Mouse (Mus musculus) brain, embryonic 18.5 days (tissue): ENCODE data around the gene Nol12.

ENCODE experiments used
- DNase-seq: peaks from one replicate; pipeline ENCODE4 v3.0.0-alpha.2; 2012; ENCODE audit warnings: low read depth, low spot score

Gene Nol12

DNA sequence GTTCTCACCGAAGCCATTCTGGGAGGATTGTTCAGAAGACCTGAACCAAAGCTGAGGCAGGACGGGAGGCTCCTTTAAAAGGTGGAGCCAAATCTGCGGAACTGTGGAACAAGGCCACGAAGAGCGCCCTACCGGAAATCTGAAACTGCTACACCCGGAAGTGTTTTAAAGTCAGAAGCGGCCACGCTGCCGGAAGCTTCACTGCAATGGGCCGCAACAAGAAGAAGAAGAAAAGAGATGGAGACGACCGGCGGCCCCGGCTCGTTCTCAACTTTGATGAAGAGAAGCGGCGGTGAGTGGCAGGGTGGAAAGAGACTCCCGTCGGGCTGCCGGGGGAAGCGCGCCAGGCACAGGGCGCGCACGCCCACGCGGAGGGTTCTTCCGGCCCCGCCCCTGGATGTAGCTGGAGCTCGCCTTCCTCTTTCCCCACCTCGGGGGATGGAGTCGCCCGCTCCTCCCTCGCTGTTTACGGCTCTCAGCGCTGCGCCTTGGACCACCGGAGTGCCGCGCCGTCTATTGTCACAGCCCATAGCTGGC, at the start of gene Nol12:
Gene Nol12, plus strand, starts transcription at position 150 of the 537 bp plus-strand sequence.
- DNase-seq, result peak; percentile 83

DNA sequence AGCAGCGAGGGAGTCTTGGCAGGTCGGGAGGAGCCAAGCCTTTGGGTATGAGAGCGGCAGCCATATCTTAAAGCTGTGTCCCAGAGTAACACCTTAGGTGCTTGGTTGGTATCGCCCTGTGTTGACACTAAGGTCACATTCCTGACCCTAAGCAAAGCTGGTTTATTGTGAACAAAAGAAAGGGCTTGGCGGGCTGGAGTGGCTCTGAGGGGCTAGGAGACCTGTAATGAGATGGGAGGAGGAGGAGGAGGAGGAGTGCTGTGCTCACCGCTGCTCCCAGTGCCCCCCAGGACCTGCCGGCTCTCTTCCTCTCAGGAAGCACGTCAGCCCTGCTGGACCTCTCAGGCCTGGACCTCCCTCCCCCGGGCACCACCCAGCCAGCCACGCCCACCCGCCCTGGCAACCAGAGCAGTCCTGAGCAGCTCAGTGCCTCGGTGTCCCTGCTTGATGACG, 45.3 kb upstream of the Nol12 start:
- no peak for DNase-seq

DNA sequence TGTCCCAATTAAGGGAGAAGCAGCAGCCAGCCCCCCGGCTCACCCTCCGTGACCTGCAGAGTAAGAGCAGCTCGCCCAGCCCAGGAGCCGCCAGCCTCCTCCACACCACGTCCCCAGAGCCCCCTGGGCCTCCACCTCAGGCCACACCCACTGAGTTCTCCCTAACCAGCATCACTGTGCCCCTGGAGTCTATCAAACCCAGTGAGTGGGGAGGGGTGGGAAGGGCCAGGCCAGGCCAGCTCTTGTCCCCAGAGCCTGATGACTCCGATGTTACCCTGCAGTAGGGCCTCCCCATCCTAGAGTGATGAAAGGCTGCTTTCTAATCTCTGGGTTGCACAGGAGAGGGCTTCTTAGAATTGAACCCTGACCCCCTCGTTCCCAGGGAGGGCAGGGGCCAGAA, 42.3 kb upstream of the Nol12 start:
- DNase-seq, result no peak

DNA sequence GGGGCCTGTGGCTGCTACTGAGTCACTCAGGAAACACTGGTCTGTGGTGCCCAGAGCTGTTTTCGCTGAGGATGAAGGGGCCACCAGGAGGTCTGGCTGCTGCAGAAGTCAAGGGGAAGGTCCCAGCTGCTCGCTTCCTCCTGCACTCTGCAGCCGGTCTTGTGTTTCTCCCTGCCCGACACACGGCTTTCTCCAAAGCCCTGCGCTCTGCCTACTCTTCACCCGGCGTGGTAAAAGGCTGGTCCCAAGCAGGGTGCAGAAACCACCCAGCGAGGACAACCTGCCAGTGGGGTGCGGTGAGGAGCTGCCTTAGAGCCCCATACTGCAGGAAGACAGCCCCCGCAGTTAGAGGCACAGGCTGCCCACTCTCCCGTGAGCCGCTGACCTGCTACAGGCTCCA, 40.0 kb upstream of the Nol12 start:
- DNase-seq, result no peak

DNA sequence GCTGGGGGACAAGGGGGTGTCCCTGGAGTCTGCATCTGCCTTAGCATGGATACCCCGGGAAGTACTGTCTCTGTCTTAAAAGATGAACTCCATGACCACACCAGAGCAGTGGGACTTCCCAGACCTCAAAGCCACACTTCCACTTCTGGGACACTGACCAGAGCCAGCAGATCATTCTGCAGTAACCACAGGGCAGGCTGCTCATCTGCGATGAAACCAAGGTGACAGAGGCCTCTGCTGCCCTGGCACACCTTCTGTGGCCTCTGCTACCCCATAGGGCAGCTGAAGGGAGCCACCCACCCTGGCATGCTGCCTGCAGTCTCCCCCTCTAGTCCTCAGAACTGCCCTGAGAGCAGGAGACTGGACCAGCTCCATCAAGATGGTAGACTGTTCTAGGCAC, 39.0 kb upstream of the Nol12 start:
- DNase-seq, result no peak

DNA sequence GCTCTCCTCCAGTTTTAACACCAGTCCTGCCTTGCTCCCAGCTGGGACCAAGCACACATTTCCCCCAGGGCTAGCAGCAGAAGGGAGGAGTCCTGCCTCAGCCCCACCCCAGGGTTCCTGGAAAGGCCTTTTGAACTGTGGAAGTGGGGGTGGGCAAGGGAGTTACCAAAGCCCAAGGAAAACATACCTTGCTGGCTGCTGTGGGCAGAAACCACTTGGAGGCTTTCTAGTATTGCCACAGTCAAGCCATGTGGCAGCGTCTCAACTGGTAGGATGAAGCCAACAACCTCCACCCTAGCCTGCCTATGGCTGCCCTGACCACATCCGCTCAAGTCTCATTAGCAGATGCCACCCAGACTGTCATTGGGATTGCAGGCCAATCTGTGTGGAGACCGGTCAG, 38.6 kb upstream of the Nol12 start:
- DNase-seq, result no peak

DNA sequence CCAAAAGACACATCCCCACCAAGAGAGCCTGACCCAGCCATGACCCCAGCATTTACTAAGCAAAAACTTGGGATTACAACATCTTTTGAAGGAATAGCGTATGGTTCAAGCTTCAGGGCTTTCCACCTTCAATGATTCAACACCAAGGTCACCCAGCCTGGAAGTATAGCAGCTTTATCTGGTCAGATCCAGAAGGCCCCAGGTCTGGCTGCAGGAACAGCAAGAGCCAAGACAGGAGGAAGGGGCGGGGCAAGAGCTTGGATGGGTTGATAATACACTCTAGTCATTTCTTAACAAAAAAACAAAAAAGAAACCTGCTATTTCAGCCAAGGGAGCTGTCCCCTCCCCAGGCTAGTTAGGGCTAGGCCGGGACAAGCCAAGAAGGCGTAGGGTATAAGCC, 37.2 kb upstream of the Nol12 start:
- no peak for DNase-seq

DNA sequence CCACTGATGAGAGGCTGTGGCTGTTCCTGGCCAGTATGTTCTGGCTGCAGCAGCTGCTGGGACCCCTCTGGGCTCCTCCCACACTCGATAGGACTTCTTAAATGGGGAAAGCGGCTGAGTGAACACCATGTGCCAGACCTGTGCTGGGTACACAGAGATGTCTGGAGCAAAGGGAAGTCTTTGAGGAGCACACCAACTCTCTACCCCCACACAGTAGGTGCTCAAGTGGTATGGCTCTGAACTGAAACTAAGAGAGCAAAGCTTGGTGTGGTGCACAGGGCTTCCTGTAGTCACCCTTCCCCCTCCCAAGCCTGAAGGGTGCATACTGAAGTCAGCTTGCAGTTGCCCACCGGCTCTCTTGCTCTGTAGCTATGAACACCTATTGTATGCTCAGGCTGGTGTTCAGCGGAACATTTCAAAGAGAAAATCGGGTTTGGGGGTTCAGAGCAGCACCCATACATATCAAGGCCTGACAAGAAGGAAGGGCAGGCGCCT, 36.2 kb upstream of the Nol12 start:
- DNase-seq, result no peak

DNA sequence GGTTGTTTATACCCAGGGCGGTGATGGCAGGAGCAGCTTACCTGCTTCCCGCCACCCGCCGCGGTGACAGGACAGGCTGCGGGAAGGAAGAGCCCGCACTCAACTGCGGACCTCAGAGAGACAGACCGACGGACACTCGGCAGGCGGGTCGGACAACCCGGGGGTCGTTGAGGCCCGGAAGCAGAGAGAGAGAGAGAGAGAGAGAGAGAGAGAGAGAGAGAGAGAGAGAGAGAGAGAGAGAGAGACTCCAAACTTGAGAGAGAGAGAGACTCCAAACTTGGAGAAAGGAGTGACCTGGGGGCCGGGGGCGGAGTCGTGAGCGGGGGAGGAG, 35.4 kb upstream of the Nol12 start, which contains the start of gene Gm49510:
Gene Gm49510, plus strand, starts transcription at position 259 of the 331 bp plus-strand sequence.
- no peak for DNase-seq

DNA sequence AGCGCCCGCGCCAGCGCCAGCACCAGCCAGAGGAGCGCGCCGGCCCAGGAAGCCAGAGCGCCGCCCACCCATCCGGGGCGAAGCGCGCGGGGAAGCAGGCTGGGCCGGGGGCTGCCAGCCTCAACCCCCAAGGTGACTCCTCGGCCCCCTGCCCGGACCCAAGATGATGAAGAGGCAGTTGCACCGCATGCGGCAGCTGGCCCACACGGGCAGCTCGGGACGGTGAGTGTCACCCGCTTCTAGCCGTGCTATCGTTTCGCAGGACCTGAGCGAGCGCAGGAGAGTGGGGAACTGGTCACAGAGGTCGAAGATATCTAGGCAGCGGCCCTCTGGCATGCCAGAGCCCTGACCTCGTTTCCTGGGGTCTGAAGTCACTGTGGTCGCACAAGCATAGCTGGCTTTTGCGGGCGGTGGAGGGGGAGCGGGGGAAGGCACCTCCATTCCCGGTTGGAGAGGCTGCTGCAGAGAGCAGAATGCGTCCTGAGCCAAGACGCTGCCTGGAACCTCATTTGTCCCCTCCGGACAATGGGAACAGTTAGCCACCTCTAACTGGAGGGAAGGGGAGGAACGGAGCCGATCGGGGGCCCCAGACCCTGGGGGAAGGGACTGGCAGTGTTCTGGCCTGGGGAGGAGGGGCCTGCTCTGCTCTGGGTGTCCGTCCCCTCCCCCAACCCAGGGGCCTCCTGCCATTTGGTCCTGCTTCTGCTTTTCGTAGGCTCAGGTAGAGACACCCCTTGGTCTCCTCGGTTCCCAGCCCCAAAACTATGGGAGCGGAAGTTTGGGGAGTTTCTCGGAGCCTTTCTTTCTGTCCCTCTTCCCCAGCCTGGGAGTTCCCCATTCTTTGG, 34.8 kb upstream of the Nol12 start, which contains the start of gene Sh3bp1:
Gene Sh3bp1, plus strand, starts transcription at position 29 of the 845 bp plus-strand sequence.
- no peak for DNase-seq

DNA sequence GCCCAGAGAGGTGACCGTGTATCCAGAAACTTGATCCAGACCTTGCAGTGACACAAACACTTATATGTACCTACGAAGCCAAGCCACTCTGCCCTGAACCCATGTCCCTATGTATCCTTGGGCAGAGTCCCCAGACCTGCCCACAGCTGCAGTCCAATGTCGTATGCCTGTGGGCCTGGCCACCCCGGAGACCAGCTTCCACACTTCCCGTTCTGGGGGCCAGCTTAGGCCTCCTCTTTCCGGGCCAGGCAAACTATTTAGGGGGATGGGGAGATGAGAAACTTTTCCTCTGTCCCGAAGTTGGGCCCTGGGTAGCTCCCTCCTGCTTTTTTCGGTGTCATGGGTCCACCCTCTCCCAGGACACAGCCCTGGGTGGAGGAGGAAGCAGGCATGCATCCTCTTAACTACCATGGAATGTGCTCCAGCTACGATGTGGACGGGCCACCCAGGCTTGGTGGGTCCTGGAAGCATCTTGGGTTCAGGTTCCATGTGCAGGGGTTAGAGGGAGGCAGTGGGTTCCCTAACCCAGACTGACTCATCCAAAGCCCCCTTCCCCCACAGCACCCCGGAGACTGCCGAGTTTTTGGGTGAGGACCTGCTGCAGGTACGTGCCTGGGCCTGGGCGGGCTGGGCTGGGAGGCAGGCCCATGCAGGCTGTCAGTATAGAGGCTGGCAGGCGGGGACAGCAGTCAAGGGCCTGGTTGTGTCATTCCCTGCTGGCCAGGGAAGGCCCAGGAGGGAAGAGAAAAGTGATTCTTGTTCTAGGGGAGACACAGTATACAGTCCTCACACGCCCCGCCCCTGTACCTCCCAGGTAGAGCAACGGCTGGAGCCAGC, 33.9 kb upstream of the Nol12 start:
- no peak for DNase-seq

DNA sequence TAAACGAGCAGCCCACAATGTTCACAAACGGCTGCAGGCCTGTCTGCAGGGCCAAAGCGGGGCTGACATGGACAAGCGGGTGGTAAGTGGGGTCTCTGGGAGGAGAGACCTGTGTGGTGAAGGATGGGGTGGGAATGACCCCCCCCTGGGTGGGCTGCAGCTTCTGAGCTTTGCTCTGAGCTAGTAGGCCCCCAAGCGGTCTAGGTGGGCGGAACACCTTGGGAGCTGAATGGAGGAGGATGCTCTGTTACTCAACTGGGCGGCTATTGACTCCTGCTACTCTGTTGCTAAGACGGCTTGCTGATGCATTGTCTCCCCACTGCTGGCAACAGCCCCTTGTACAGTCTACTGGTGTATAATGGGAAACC, 33.3 kb upstream of the Nol12 start:
- DNase-seq, result no peak

DNA sequence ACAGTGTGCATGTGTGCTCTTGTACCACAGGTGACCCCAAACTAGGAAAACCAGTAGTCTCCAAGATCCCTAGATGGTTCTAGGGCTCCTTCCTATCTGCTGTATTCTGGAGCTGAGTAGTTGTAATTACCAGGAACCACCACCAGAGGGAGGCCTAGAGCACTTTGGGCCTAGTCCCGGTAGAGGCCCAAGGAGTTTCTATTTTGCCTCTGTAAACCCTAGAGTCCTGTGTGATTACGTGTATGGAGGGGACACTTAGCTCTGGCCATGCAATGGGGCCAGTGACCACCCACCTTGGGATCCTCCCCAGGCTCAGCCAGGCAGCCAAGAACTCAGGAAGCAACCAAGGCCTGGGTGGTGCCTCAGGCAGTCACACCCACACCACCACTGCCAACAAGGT, 31.5 kb upstream of the Nol12 start:
- DNase-seq, result no peak

DNA sequence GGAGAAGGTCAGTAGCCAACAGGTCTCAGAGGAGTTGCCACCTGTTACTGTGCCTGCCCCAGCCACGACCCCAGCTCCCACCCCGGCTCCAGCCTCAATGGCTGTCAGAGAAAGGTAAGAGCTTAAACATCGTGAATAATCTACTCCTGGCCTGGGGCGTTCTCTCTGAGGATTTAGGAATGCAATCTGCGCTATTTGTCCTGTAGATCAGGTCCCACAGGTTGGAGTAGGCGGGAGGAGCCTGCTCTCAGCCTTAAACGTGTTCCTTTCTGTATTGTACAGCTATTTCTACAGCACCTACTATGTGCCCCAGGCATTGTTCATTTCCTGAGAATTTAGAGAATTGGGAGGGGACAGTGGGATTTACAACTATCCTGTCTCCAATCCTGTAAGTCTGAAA, 26.3 kb upstream of the Nol12 start:
- no peak for DNase-seq

DNA sequence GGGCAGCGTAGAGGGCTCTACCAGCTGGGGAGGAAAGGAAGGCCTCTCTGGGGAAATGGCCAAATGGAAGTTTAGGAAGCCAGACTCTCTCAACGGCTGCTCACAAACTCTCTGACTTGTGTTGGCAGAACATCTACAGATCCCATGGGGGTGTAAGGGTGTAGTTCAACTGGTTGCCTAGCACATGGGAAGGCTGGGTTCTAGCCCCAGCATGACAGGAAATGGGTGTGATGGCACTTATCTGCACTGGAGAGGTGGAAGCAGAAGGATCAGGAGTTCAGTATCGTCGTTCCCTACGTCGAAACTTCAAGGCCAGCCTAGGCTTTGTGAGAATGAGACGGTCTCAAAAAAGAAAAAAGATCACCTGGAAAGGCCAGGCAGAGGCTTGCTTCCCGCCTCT, 25.8 kb upstream of the Nol12 start:
- no peak for DNase-seq

DNA sequence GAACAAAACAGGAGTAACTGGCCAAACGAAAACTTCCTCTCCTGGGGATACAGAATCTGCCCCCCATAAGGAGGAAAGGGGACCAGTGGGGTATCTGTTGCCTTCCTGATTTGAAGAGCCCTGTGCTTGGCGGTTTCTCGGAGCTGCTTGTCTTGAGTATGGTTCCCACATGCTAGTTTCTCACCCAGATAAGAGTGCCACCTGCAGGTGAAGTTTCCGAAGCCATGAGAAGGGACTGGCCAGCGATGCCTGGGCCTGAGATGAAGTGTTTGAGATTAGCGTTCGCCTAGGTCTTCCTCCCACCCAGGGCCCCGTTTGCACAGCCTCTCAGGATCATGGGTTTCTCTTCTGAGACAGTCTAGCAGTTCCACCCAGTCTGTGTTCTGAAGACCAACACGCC, 22.7 kb upstream of the Nol12 start:
- no peak for DNase-seq

DNA sequence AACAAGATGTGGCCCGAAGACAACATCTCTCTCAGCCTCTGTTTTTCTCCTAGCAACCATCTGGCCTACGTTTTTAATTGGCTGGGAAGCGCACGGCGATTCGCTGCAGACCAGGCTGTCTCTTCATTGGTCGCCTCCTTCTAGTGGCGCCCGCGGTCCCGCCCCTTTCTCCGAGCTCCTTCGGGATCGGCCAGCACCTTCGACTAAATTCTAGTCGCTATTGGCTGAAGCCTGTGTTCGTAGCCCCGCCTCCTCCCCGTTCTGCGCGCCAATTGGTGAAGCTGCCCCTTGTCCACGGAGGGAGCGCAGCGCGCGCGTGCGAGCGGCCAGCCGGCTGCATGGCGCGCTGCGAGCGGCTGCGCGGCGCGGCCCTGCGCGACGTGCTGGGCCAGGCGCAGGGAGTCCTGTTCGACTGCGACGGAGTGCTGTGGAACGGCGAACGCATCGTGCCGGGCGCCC, 21.1 kb upstream of the Nol12 start, which contains the start of gene Pdxp:
Gene Pdxp, plus strand, starts transcription at position 288 of the 459 bp plus-strand sequence.
- DNase-seq, result peak; percentile 98

DNA sequence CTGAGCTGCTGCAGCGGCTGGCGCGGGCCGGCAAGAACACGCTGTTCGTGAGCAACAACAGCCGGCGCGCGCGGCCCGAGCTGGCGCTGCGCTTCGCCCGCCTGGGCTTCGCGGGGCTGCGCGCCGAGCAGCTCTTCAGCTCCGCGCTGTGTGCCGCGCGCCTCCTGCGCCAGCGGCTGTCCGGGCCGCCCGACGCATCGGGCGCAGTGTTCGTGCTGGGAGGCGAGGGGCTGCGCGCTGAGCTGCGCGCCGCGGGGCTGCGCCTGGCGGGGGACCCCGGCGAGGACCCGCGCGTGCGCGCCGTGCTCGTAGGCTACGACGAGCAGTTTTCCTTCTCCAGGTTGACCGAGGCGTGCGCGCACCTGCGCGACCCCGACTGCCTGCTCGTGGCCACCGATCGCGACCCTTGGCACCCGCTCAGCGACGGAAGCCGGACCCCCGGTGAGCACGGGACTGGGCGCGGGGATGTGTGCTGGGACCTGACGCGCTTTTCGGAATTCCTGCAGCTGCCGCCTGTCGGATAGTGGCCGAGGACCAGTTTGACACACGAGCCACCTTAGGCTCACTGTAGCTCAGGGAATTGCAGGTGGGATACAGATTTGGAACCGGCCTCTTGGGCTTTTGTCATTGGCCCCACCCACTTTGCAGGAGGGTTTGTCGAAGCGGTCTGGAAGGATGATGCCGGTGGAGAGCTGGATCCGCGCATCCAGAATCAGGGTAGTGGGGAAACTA, 20.5 kb upstream of the Nol12 start:
- no peak for DNase-seq

DNA sequence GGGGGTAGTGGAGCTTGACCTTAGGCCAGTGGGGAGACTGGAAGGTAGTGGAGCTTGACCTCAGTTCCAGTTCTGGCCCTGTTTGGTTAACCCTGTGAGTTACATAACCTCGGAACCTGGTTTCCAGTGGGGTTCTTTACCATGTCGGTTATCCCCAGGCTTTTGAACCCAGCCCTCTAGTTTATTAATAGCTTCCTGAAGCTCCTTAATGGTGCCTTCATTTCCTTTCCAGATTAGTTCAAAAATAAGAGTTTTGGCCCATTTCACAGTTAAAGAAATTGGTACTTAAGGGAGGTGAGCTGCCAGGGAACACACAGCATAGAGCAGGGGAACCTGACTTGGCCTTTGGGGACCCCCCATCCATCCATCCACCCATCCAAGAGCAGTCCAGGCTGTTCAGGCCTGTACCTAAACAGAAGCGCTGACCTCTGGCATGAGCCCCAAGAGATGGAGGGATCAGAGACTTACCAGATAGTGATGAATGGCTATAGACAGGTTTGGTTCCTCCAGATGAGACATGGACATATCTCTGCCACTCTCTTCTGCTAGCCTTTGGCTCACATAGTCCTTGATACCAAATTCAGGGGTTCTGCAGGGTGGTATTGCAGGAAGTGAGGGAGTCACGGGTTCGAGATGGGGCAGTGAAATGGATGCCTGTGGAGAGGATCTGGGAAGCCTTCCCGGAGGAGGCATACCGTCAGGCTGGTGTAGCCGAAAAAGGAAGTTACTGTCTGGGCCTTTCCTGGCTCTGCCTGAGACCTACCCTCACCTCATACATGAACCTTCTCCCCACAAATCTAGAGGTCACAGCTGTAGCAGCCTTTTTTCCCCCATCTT, 19.7 kb upstream of the Nol12 start:
- no peak for DNase-seq

DNA sequence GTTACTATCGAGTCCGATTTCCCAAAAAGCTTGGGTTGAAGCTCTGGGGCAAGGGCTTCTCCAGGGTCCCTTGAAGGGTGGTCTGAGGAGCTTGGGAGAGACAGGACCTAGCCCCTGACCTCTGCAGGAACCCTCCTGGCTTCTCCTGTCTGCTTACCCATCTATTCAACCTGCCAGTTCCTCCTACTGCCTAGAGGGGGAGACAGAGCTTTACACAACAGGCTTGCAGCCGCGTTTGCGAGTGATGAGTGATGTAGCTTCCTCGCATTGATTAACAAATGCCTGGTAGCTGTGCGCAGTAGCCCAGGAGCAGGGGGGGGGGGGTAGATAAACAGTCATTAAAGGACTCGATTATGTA, 19.1 kb upstream of the Nol12 start:
- DNase-seq, result peak; percentile 67
